Mouse (Mus musculus): ENCODE data around the gene Srcin1. TPM values are rescaled to one million over a fixed set of nuclear protein-coding genes. Genes with fewer than 3 reads are reported as not detected.

Gene Srcin1
- total RNA-seq, 2 experiments from 2014 or later: 0.08 to 0.16 TPM

DNA sequence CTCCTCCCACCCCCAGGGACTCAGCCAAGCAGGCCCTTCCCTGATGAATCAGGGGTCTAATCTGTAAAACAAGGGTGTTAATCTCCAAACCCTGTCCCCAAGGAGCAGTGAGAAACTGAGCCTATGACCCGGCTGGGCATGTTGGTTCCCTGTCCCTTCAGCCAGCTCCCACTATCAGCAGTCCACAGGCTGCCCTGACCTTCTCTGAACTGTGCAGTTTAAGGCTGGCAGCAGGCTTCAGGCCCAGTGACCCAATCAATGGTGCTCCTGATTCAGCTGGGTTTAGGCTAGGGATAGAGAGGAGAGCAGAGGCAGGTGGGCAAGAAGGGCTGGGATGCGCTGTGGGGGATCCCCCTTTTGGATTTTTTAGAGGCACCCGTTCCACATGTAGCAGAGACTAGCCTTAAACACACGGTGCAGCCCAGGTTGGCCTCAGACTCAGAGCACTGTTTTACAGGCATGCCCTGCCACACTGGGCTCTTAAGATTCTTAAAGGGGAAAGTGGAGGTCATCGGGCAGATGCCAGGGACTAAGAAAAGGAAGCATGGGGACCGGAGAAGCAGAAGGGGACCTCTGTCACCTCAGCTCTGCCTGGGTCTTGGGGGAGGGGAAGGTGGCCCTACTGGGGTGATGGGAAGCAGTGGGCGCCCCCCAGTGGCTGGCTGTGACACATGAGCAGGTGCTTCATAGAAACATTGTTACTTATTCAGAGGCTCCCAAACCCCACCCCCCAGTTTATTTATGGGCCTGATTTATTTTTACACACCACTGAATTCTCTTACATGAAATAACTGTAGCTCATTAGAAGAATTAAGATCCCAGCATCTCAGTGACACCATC, 19.2 kb downstream of the Srcin1 start:
- intact Hi-C loops (cut with DNase I): loop anchor here (2.0 kb wide), 1 partner anchor 26 kb away; no protein-coding TSS in a partner anchor
- DNase-seq: peak; percentile 53 to 59

DNA sequence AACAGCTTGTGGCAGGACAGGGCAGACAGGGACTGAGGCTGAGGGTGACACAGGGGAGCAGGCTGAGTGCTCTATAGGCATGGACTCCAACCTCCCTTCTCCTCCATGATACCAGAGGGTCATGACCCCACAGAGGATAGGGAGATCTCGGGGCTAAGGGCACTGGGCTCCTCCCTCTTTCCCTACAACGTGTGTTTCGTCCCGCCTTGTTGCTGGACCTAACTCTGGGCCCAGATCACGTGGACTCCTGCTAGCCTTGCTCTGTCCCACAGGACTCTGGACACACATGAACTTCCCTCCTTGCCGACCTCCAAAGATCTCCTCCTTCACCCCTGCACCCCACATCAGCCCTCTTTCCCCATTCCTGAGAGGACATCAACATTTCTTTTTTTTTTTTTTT, 20.8 kb downstream of the Srcin1 start:
- DNase-seq: no peak
- intact Hi-C loops (cut with DNase I): no loop called here

DNA sequence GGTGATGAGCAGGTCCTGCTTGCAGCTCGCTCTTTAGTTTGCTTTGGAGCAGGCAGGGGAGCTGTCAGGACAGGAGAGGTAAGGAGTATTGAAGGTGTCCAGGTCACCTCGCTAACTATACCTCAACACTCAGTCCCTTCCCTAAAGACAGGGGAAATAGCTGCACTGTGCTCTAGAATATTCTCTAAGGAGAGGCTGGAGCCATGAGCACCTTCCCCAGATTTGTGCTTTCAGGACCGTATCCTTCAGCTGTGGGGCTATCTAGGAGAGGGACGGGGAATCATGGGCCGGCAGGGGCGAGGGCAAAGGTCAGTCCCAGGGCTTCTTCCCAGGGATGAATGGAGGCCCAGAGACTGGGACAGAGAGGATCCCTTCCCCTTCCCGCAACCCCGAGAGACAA, 23.8 kb downstream of the Srcin1 start:
- no peak for DNase-seq
- intact Hi-C loops (cut with DNase I): no loop called here

DNA sequence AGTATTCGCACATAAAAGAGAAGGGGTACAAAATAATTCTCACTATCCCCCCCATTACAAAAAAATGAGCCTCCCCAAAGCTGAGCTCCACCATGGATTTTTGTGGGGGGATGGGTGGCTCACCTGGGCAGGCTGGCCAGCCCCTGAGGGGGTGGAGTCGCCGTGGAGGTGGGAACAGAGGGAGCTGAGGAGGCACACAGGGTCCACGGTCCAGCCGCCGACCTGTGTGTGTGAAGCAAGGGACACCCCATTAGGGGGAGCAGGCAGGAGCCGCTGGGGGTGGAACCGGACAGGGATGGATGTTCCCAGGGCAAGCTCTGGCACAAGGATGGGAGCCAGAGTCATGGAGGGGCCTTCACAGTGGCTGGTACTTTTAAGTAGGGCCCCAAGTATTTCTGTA, 27.2 kb downstream of the Srcin1 start:
- no peak for DNase-seq
- intact Hi-C loops (cut with DNase I): no loop called here

DNA sequence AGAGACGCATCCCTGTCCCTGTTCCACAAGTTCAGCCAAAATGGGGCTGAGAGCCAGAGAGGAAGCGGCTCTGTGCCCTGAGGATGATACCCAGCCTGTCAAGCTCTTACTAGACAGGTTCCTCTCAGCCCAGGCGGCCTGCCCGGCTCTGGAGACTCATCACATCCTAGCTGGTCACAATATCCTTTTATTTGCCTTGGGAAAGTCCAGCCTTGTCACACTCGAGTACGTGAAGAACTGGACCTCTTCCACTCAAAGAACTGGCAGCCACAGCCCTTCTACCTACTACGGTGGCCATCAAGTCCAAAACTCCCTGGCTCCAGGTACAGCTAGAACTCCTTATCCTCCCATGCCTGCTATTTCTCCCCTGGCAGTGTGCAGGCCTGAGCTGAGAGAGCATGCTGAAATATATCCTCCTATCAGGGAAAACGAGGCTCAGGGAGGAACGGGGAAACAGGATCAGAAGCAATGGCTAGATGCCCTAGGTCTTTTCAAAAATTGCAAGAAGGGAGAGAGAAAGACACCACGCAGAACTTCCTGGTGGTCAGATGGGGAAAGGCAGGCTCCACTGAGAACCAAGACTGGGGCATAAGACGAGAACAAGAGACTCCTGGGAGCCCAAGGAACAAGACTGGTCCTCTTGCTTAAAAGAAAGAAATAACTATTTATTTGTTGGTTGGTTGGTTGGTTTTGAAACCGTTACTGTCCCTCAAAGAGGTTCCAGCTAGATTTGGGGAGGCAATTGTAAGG, 27.9 kb downstream of the Srcin1 start:
- DNase-seq: no peak
- intact Hi-C loops (cut with DNase I): no loop called here

DNA sequence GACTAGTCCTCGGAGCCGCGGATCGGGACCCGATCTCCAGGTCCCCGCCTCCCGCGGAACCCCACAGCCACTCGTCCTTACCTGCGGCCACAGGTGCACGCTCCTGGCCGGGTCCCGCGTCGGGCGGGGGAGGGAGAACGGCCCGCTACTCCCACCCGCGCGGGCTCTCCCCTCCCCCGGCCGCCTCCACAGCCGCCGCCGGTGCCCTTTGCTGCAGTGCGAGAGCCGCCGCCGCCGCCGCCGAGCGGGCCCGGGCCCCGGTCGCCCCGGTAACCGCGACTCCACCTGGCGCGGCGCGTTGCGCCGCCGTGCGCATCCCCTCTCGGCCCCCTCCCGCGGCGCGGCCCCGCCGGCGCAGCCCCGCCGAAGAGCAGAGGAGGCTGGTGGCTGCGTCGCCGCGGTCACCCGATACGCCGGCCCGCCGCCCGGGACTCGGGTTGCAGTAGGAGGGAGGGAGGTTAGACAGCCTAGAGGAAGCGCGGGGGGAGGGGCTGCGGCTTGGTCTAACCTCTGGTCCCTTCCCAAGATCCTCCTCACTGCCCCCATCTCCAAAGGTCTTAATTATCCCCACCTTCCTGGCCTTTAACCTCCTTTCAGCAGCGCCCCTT, 29.1 kb downstream of the Srcin1 start:
- intact Hi-C loops (cut with DNase I): no loop called here
- no peak for DNase-seq

DNA sequence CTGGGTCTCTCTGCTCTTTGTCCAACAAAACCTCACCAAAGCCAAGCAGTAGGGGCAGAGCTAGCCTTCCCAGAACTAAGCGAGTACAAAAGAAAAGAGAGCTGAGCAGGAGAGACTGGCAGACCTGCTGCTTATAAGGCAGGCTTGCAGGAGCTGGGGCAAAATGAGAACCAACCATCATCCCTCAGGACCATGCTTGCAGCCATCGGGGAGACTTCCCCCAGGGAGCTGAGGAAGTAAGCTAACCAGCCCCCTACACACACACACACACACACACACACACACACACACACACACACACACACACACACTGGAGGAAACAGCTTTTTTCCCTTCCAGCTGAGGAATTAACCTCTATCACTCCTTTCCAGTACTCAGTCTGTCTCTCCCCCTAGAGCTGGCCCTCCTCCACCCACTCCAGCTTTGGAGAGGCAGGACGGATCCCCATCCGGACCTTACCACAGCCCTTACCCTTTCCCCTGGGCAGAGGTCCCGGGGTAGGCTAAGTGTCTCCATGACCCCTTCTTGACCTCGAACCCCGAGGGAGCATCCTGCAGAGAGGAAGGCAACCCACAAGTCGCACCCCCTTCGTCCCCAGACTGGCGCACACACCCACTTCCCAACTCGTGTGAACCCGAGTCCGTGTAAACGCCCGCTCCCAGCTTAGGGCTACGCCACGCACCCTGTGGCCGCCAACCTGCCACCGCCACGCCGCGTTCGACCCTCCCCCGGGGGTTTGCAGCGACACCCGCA, 30.0 kb downstream of the Srcin1 start:
- intact Hi-C loops (cut with DNase I): no loop called here
- DNase-seq: no peak

DNA sequence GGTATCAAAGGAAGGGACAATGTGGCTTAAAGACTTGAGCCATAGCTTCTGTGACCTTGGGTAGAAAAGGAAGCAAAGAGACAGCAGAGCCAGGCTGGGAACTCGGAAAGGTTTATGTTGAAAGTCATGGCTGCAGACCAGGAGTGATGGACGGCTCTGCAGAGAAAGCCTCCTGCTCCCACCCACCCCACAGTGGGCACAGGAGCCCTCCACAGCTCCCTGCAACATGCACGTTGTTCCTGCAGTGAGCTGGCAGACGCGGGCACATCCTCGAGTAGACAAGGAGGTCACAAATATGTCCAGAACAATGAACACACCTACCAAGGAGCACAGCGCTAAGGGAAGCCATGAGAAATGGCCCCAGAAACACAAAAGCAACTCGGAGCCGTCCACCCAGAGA, 32.1 kb downstream of the Srcin1 start:
- no peak for DNase-seq
- intact Hi-C loops (cut with DNase I): no loop called here

DNA sequence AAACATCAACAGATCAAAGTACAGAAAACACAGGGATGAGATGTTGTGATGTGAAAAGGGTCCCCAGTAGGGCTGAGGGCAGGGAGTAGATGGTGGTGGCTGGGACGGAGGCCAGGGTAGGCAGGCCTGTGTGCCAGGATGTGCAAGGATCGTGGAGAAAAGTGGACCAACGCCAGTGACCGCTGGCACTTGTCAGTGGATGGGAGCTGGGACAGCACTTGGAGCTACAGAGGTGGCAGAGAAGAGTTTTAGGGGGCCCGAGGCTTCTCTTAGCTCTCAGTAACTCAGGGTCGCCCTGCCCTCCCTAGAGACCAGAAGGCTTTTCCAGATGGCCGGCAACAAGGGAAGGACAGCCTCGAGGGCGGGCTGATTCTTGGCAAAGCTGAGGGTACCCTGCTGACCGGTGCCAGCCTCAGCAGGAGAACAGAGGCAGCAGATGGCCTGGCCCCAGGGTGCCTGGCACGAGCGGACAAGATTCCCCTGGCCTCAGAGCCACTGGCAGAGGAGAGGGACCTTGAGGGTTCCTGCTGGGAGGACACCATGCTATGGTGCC, 32.7 kb downstream of the Srcin1 start:
- DNase-seq: peak in 1 of 2 experiments; percentile 31
- intact Hi-C loops (cut with DNase I): no loop called here

DNA sequence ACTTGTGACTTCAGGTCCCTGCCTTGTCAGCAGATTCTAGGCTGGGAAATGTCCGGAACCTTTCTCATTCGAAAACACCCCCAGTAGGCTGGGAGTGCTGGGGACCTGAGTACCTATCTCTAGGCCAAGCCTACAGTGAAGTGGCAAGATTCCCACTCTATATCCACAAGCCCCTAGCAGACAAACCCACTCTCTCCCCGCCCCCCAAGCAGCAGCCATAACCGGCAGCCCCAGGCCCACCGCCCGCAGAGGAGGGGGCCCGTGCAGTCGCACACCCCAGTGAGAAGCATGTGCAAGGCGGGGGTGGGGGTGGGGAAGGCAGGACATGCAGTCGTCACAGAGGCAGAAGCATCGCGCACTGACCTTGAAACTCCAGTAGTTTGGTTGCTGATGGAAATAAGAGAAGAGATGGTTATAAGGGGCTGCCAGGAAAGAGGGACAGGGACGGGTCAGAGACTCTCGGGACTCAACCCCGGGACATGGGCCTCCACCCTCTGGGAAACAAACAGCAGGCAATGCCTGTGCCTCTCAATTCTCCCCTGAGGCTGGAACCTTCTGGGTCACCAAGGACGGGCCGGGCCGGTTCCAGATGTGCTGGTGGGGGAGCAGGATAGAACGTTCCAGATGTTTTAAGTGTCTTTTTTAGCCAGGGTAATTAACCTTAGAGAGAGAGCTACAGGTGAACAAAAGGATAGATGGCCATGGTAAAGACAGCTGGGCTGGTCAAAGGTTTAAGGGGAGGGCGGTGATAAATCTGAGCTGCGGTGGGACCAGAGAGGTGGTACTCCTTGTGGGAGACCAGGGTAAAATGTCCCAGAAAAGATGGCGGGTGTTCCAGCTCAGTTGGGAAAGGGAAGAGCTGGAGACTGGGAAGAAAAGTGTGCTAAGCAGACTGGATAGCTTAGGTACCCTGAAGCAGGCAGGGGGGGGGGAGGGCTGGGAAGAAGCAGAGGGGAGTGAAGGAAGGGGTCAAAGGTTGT, 33.5 kb downstream of the Srcin1 start:
- DNase-seq: no peak
- intact Hi-C loops (cut with DNase I): no loop called here

DNA sequence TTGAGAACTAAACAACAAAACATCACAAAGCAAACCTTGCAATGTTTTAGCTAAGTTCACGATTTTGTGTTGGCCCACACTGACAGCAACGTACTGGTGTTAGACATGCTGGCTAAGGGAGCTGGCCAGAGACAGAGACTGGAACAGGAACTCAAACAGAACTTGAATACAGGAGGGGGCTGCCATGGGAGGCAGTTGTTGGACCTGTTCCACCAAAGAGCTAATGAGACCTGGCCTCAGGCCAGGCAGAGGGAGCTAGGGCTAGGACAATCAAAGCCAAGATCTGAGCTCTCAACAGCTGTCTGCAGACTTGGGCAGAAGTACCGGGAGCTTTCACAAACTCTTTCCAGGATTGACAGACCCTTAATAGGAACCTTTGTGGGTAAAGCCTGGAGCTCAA, 35.4 kb downstream of the Srcin1 start:
- intact Hi-C loops (cut with DNase I): no loop called here
- no peak for DNase-seq

DNA sequence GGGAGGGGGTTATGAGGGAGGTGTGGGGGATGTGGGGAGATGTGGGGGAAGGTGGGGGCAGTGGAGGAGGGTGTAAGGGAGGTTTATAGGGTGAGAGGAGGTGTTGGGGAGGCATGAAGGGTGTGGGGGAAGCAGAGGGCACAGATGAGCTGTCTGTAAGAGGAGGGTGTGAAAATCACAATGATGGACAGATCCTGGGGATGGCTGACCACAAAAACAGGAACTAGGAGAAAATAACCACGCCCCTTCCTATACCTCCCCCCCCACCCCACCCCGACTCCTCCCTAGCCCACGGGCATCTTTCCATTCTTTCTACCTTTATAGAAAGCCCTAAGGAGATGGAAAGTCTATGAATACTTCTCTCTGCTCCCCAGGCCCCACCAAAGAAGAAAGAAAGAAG, 35.9 kb downstream of the Srcin1 start:
- DNase-seq: no peak
- intact Hi-C loops (cut with DNase I): no loop called here

DNA sequence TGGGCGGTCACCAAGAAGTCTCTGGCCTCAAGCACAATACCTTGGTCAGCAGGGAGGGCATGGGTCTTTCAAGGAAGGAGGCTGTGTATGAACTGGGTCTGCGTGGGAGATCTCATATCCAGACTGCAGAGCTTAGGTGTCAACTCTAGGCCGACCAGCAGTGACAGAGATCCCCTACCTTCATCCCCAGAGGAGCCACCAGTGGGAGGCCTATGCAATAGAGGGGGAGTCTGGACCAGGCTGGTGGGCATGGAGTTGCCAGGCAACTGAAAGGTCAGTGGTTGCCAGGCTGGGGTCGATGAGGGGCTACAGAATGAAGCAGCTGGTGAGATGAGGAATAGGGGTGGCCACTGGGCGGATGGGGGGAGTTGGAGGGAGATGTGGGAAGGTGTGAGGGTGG, 36.4 kb downstream of the Srcin1 start:
- no peak for DNase-seq
- intact Hi-C loops (cut with DNase I): no loop called here

DNA sequence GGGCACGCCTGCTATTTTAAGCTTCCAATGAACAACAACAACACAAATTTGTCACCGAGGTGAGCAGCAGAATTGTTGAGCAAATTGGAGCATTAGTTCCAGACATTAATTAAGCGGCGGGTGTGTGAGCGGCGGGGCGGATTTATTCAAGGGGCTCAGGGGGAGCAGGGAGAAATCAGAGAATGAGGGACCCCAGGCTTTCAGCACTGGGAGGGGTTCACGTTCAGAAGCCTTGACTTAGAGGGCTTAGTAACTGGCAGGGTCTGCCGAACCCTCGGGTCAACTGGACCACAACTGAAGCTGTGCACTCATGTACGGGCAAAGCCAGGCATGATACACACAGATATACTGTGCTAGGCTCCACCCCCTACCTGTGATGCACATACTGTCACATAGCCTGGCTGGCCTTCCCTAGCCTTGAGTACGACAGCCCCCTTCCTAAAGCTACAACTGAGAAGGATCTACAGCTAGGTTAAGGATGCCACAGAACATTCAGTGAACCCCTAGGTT, 38.4 kb downstream of the Srcin1 start:
- no peak for DNase-seq
- intact Hi-C loops (cut with DNase I): no loop called here

DNA sequence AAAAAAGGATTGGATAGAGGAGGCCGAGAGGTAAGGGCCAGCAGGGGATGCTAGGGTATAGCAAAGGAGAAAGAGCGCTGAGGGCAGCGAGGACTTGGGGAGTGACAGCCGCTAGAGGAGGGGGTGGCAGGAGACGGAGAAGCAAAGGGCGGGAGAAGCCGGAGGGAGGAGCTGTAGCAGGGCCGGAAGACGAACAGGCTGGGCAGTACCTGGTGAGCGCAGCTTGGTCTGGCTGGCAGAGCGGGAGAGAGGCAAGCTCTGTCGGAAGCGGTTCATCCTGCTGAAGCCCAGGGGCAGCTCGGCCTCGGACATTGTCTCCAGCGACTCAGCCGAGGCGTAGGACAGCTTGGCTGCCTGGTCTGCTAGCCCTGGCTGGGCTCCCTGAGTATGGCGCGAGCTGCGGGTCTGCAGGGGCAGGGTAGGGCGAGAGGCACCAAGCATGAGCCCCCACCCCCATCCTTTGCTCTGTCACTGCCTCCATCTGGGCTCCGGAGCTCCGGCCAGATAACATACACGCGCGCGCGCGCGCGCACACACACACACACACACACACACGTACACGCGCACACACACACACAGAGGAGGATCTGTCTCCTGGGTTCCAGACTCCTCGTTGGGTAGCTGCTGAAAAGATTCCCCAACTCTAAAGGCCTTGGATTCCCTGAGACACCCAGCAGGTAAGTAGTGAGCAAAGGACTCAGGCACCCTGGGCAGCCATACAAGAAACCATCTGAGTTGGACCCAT, 39.0 kb downstream of the Srcin1 start:
- intact Hi-C loops (cut with DNase I): no loop called here
- DNase-seq: no peak

DNA sequence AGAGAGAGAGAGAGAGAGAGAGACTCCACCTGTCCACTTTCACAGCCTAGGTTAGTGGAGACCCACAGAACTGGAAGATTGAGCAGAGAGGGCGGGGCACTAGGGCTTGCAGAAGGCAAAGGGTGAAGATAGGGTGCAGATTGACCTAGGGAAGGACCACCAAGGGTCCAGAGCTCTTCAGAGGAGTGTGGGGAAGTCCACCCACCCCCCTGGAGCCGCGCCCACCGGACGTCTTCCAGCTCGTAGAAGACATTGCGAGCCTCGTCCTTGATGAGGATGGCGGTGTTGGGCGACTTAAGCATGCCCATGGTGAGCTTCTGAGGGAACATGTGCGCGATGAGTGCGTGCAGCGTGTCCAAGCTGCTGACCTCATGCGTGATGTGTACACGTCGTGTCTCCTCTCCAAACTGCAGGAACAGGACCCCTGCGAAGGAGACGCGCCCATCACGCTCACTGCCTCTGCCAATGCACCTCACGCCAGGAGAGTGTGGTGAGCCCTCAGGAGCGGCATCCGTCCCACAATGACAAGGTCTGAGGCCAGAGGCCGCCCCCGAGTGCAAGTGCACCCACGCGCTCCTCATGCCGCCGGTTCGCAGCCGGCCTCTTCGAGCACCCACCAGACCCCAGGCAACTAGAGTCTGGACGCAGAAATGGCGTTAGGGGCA, 39.8 kb downstream of the Srcin1 start:
- no peak for DNase-seq
- intact Hi-C loops (cut with DNase I): no loop called here

DNA sequence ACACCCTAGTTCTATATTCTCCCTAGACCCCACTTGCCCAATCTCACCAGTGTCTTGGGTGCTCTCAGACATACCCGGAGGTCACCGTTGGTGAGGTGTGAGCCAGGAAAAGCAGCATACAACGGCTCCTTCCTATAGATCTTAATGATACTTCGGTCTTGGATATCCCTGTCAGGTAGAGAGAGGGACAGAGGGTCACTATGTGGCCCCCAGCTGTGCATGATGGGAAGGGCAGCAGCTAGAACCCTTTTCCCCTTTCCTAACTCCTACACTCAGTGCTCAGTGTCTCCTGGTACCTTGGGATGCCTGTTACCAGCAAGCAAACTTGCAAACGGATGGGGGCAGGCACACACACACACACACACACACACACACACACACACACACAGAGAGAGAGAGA, 40.3 kb downstream of the Srcin1 start:
- intact Hi-C loops (cut with DNase I): no loop called here
- no peak for DNase-seq

DNA sequence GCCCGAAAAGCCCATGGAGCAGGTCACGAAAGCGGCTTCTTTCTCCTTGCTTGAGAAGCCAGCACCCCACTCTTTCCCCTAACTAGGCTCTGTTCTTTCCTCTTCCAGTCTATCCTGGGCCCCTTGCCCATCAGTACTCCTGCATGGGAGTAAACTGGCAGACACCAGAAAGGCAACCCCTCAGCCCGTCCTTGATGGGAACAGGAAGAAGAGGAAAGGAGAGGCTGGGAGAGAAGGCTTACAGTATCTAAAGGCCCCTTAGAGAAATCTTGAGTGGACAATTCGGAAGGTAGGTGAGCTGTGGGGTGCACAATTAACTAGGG, 40.7 kb downstream of the Srcin1 start:
- intact Hi-C loops (cut with DNase I): no loop called here
- no peak for DNase-seq
